Mouse (Mus musculus) urinary bladder, adult 2 months (tissue): Measurements from ENCODE around the gene Gngt2. TPM values are rescaled to one million over a fixed set of nuclear protein-coding genes. Genes with fewer than 3 reads are reported as not detected.

Source experiments
- polyA plus RNA-seq: library from polyadenylated mRNA; depleted of rRNA; stranded (reverse); fragments of >200 nt; gene quantifications from 2 replicates; pipeline ENCODE4 v1.2.3, GENCODE M21; 2012; rRNA removed

Gene Gngt2
- polyA plus RNA-seq, 1 experiment, result 24.5 TPM

Other genes with a start within 250 kb of the Gngt2 start
- 4.1 and 4.2 TPM in 2 replicates for gene Ngfr, start 249.5 kb upstream of the Gngt2 start, polyA plus RNA-seq
- 160 and 185 TPM in 2 replicates for gene Phb, start 170.3 kb upstream of the Gngt2 start, polyA plus RNA-seq
- 20.8 and 30.7 TPM in 2 replicates for gene Zfp652, start 124.5 kb upstream of the Gngt2 start, polyA plus RNA-seq
- gene B130006D01Rik, start 113.6 kb upstream of the Gngt2 start, polyA plus RNA-seq, result 0.15 and 0.19 TPM in 2 replicates
- 33.2 and 40.8 TPM in 2 replicates for gene Phospho1, start 12.7 kb upstream of the Gngt2 start, polyA plus RNA-seq
- gene Abi3, start 5.3 kb downstream of the Gngt2 start, polyA plus RNA-seq, result 8.1 and 10.1 TPM in 2 replicates
- not detected in 2 replicates for gene B4galnt2, start 77.7 kb downstream of the Gngt2 start, polyA plus RNA-seq
- 0.33 and 0.41 TPM in 2 replicates for gene Igf2bp1, start 168.7 kb downstream of the Gngt2 start, polyA plus RNA-seq
- gene Gip, start 187.3 kb downstream of the Gngt2 start, polyA plus RNA-seq, result not detected in 2 replicates
- 50.3 and 53.7 TPM in 2 replicates for gene Snf8, start 197.7 kb downstream of the Gngt2 start, polyA plus RNA-seq
- gene Ube2z, start 228.2 kb downstream of the Gngt2 start, polyA plus RNA-seq, result 56.8 and 65.1 TPM in 2 replicates
- 217 and 242 TPM in 2 replicates for gene Atp5g1, start 238.5 kb downstream of the Gngt2 start, polyA plus RNA-seq